Mouse (Mus musculus): ENCODE data around the gene Ccnd1. TPM values are rescaled to one million over a fixed set of nuclear protein-coding genes. Genes with fewer than 3 reads are reported as not detected.

The Ccnd1 gene
- polyA plus RNA-seq, 1 experiment from 2014 or later, result 10.1 TPM

- H3K9me3 ChIP-seq (ENCODE audit: low read length), result no peaks in the 10 kb centered on the region
- H3K27me3 ChIP-seq (ENCODE audit: insufficient read depth, low read length), result peaks cover 30% of the 10 kb centered on the region
- no peak overlapping the region for H3K4me3 ChIP-seq (ENCODE audit: low read depth, low read length)
- no peak overlapping the region for H3K27ac ChIP-seq (ENCODE audit: low read depth)
- DNase-seq (no peak), ATAC-seq (no peak)
- H3K4me2 ChIP-seq (ENCODE audit: low read depth, low read length), result no peak overlapping the region
- H3K4me1 ChIP-seq (ENCODE audit: insufficient read depth), result peaks cover 14% of the 10 kb centered on the region
- no peaks in the 10 kb centered on the region for H3K36me3 ChIP-seq (replicated peaks; ENCODE audit: insufficient read depth, low read length)
- TF ChIP-seq EP300 (IDR thresholded peaks at IDR 0.05; ENCODE audit: low read depth) (no peak), CTCF (IDR thresholded peaks at IDR 0.05; ENCODE audit: low read depth) (peak; percentile 63)
- H3K9ac ChIP-seq (replicated peaks), result no peak overlapping the region
- WGBS (ENCODE audit: insufficient replicate concordance), result 68% methylated on average over 5 of the region's 5 CpGs
These were observed 4.2 kb downstream of the Ccnd1 start for GRCm38 (mm10) chr7:144935563-144935962.

DNA sequence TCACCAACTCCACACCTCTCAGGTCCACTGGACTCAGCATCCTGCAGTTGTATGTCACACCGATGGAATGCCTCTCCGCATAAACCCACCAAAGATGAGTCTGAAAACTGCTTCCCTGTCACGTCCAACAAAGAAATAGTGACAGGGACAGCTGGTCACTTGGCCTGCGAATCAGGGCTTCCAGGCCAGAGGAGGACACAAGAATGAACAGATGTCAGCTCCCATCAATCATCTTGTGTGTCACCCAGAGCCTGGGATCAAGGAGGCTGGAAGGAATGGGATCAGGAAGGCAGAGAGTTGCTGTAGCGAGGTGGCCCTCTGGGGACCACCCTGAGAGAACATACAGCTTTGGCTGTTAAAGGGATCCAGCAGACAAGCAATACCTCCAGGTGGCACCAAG lies 4.8 kb downstream of the Ccnd1 start:
- WGBS (ENCODE audit: insufficient replicate concordance), result 82% methylated on average over 5 of the region's 5 CpGs
- TF ChIP-seq CTCF (IDR thresholded peaks at IDR 0.05; ENCODE audit: low read depth) (no peak), EP300 (IDR thresholded peaks at IDR 0.05; ENCODE audit: low read depth) (no peak)
- H3K36me3 ChIP-seq (replicated peaks; ENCODE audit: insufficient read depth, low read length), result no peaks in the 10 kb centered on the region
- H3K27ac ChIP-seq (ENCODE audit: low read depth), result no peak overlapping the region
- ATAC-seq (no peak), DNase-seq (no peak)
- no peak overlapping the region for H3K4me3 ChIP-seq (ENCODE audit: low read depth, low read length)
- H3K9me3 ChIP-seq (ENCODE audit: low read length), result no peaks in the 10 kb centered on the region
- H3K9ac ChIP-seq (replicated peaks), result no peak overlapping the region
- H3K4me2 ChIP-seq (ENCODE audit: low read depth, low read length), result no peak overlapping the region
- H3K4me1 ChIP-seq (ENCODE audit: insufficient read depth), result peaks cover 10% of the 10 kb centered on the region
- H3K27me3 ChIP-seq (ENCODE audit: insufficient read depth, low read length), result peaks cover 24% of the 10 kb centered on the region

GRCm38 (mm10) chr7:144933796-144934195 lies 5.9 kb downstream of the Ccnd1 start:
- Histone ChIP-seq H3K36me3 (replicated peaks; ENCODE audit: insufficient read depth, low read length) (no peaks in the 10 kb centered on the region), H3K4me3 (ENCODE audit: low read depth, low read length) (no peak overlapping the region), H3K4me1 (ENCODE audit: insufficient read depth) (peaks cover 8% of the 10 kb centered on the region), H3K9me3 (ENCODE audit: low read length) (no peaks in the 10 kb centered on the region), H3K9ac (replicated peaks) (no peak overlapping the region), H3K27me3 (ENCODE audit: insufficient read depth, low read length) (peaks cover 13% of the 10 kb centered on the region), H3K27ac (ENCODE audit: low read depth) (no peak overlapping the region), H3K4me2 (ENCODE audit: low read depth, low read length) (no peak overlapping the region)
- DNase-seq (no peak), ATAC-seq (no peak)
- TF ChIP-seq CTCF (IDR thresholded peaks at IDR 0.05; ENCODE audit: low read depth) (no peak), EP300 (IDR thresholded peaks at IDR 0.05; ENCODE audit: low read depth) (no peak)
- WGBS (ENCODE audit: insufficient replicate concordance), result 65% methylated on average over 8 of the region's 8 CpGs

- Histone ChIP-seq H3K9ac (replicated peaks) (no peak overlapping the region), H3K27ac (ENCODE audit: low read depth) (no peak overlapping the region), H3K9me3 (ENCODE audit: low read length) (no peaks in the 10 kb centered on the region), H3K36me3 (replicated peaks; ENCODE audit: insufficient read depth, low read length) (no peaks in the 10 kb centered on the region), H3K4me2 (ENCODE audit: low read depth, low read length) (no peak overlapping the region), H3K27me3 (ENCODE audit: insufficient read depth, low read length) (peaks cover 8% of the 10 kb centered on the region), H3K4me1 (ENCODE audit: insufficient read depth) (peaks cover 8% of the 10 kb centered on the region), H3K4me3 (ENCODE audit: low read depth, low read length) (no peak overlapping the region)
- no peak for DNase-seq
- no peak for ATAC-seq
- TF ChIP-seq CTCF (IDR thresholded peaks at IDR 0.05; ENCODE audit: low read depth) (no peak), EP300 (IDR thresholded peaks at IDR 0.05; ENCODE audit: low read depth) (no peak)
- 87% methylated on average over 3 of the region's 3 CpGs for WGBS (ENCODE audit: insufficient replicate concordance)
These were observed 6.4 kb downstream of the Ccnd1 start for GRCm38 (mm10) chr7:144933336-144933735.

GRCm38 (mm10) chr7:144932389-144932937 lies 7.3 kb downstream of the Ccnd1 start:
- no peaks in the 10 kb centered on the region for H3K9me3 ChIP-seq (ENCODE audit: low read length)
- no peaks in the 10 kb centered on the region for H3K27me3 ChIP-seq (ENCODE audit: insufficient read depth, low read length)
- 42% methylated on average over 18 of the region's 18 CpGs for WGBS (ENCODE audit: insufficient replicate concordance)
- H3K4me3 ChIP-seq (ENCODE audit: low read depth, low read length), result no peak overlapping the region
- peak overlapping the region; percentile 18; the same call in 1 of the 2 replicates for H3K4me2 ChIP-seq (ENCODE audit: low read depth, low read length)
- DNase-seq (no peak), ATAC-seq (no peak)
- H3K27ac ChIP-seq (ENCODE audit: low read depth), result peak overlapping the region; percentile 49
- peaks cover 12% of the 10 kb centered on the region for H3K4me1 ChIP-seq (ENCODE audit: insufficient read depth)
- TF ChIP-seq CTCF (IDR thresholded peaks at IDR 0.05; ENCODE audit: low read depth), result no peak
- H3K36me3 ChIP-seq (replicated peaks; ENCODE audit: insufficient read depth, low read length), result no peaks in the 10 kb centered on the region
- no peak overlapping the region for H3K9ac ChIP-seq (replicated peaks)

- no peak overlapping the region; the same call in 1 of the 2 replicates for H3K9ac ChIP-seq (replicated peaks)
- H3K27ac ChIP-seq (ENCODE audit: low read depth), result 0 out of 2 replicates have a peak overlapping the region, but pooled peaks have one; percentile 3
- TF ChIP-seq EP300 (IDR thresholded peaks at IDR 0.05; ENCODE audit: low read depth) (no peak), CTCF (IDR thresholded peaks at IDR 0.05; ENCODE audit: low read depth) (peak; percentile 58)
- H3K4me2 ChIP-seq (ENCODE audit: low read depth, low read length), result no peak overlapping the region
- peaks cover 12% of the 10 kb centered on the region for H3K4me1 ChIP-seq (ENCODE audit: insufficient read depth)
- no peak for DNase-seq
- 30% methylated on average over 3 of the region's 3 CpGs for WGBS (ENCODE audit: insufficient replicate concordance)
- H3K36me3 ChIP-seq (replicated peaks; ENCODE audit: insufficient read depth, low read length), result no peaks in the 10 kb centered on the region
- no peaks in the 10 kb centered on the region for H3K9me3 ChIP-seq (ENCODE audit: low read length)
- no peak for ATAC-seq
- no peaks in the 10 kb centered on the region for H3K27me3 ChIP-seq (ENCODE audit: insufficient read depth, low read length)
- H3K4me3 ChIP-seq (ENCODE audit: low read depth, low read length), result no peak overlapping the region
These were observed 7.9 kb downstream of the Ccnd1 start for GRCm38 (mm10) chr7:144931778-144932177.
